Mouse (Mus musculus) cerebellum, adult 2 months (tissue): ENCODE measurements around the gene Gcnt3.

Source experiments
- CTCF ChIP-seq: fragments of 200-500 bp; IDR thresholded peaks from 2 replicates; pipeline ENCODE4 v1.5.1; 2011; ENCODE audit warnings: low read depth, mild to moderate bottlenecking, control low read depth, low read length, moderate library complexity, borderline replicate concordance; ENCODE audit not compliant: insufficient read depth
- POLR2A ChIP-seq: fragments of 200-500 bp; IDR thresholded peaks from 2 replicates; pipeline ENCODE4 v1.6.1; 2011; ENCODE audit warnings: low read length, control low read depth, borderline replicate concordance; ENCODE audit not compliant: insufficient read depth

- no peak for TF ChIP-seq POLR2A
- TF ChIP-seq CTCF = no peak
Measured at GRCm38 (mm10) chr9:70036646-70037045, 1.2 kb downstream of the Gcnt3 start.
